Mouse (Mus musculus) lung, postnatal 4 days (tissue): ENCODE data around the gene Ugt1a1.
"Not testable (repeated sequence)": the region's sequence is repeated elsewhere in the genome, so short reads cannot be mapped to it uniquely, and the experiment has no call there.

Source experiments
- DNase-seq, 2 experiments: peaks; one replicate each; pipeline ENCODE4 v3.0.0; 2021

The Ugt1a1 gene

GRCm38 (mm10) chr1:88211812-88212211 is at the start of gene Ugt1a1:
Ugt1a1 (plus strand) TSS chr1:88211959.
- DNase-seq = peak in 1 of 2 experiments; percentile 8

GRCm38 (mm10) chr1:88165711-88166110 is 46.0 kb upstream of the Ugt1a1 start, which contains the start of gene Ugt1a5:
Ugt1a5 (plus strand) TSS chr1:88166012.
- no peak for DNase-seq

GRCm38 (mm10) chr1:88172190-88172589 is 39.6 kb upstream of the Ugt1a1 start:
- not testable (repeated sequence) for DNase-seq

- no peak for DNase-seq
These were observed 32.1 kb upstream of the Ugt1a1 start for GRCm38 (mm10) chr1:88179657-88180056.

- no peak for DNase-seq
These were observed 25.3 kb upstream of the Ugt1a1 start for GRCm38 (mm10) chr1:88186325-88186935.

GRCm38 (mm10) chr1:88192136-88192535 is 19.6 kb upstream of the Ugt1a1 start:
- DNase-seq = no peak

- no peak for DNase-seq
These were observed 16.1 kb upstream of the Ugt1a1 start for GRCm38 (mm10) chr1:88195687-88196086.

GRCm38 (mm10) chr1:88197443-88197842 is 14.3 kb upstream of the Ugt1a1 start:
- no peak for DNase-seq

GRCm38 (mm10) chr1:88199996-88200395 is 11.8 kb upstream of the Ugt1a1 start:
- DNase-seq = no peak

GRCm38 (mm10) chr1:88200456-88200855 is 11.3 kb upstream of the Ugt1a1 start, which contains the start of gene Ugt1a2:
Ugt1a2 (plus strand) TSS chr1:88200601.
- no peak for DNase-seq

GRCm38 (mm10) chr1:88205294-88205922 is 6.4 kb upstream of the Ugt1a1 start, which contains the start of gene Dnajb3:
Dnajb3 (minus strand) TSS chr1:88205782.
- peak; percentile 83 to 87 for DNase-seq

- DNase-seq = no peak
These were observed 4.8 kb upstream of the Ugt1a1 start for GRCm38 (mm10) chr1:88206843-88207479.

- peak in 1 of 2 experiments; percentile 7 for DNase-seq
These were observed 734 bp downstream of the Ugt1a1 start for GRCm38 (mm10) chr1:88212341-88213045.

- DNase-seq = no peak
These were observed 1.3 kb downstream of the Ugt1a1 start for GRCm38 (mm10) chr1:88213061-88213460.

- peak; percentile 22 to 32 for DNase-seq
These were observed 2.2 kb downstream of the Ugt1a1 start for GRCm38 (mm10) chr1:88213766-88214461.

GRCm38 (mm10) chr1:88214462-88214952 is 2.7 kb downstream of the Ugt1a1 start:
- peak in 1 of 2 experiments; percentile 7 for DNase-seq

GRCm38 (mm10) chr1:88215466-88216380 is 4.0 kb downstream of the Ugt1a1 start:
- peak in 1 of 2 experiments; percentile 6 for DNase-seq

GRCm38 (mm10) chr1:88216551-88216950 is 4.8 kb downstream of the Ugt1a1 start:
- DNase-seq = peak in 1 of 2 experiments; percentile 4

GRCm38 (mm10) chr1:88217144-88217543 is 5.4 kb downstream of the Ugt1a1 start:
- peak in 1 of 2 experiments; percentile 4 for DNase-seq

- DNase-seq = peak in 1 of 2 experiments; percentile 5
These were observed 5.8 kb downstream of the Ugt1a1 start for GRCm38 (mm10) chr1:88217576-88217975.

- DNase-seq = peak; percentile 23 to 36
These were observed 6.3 kb downstream of the Ugt1a1 start for GRCm38 (mm10) chr1:88218051-88218450.
